Mouse (Mus musculus) testis, adult 2 months (tissue): ENCODE data around the gene Tmem230. TPM values are rescaled to one million over a fixed set of nuclear protein-coding genes. Genes with fewer than 3 reads are reported as not detected.
"Not testable (repeated sequence)": the region's sequence is repeated elsewhere in the genome, so short reads cannot be mapped to it uniquely, and the experiment has no call there.

Source experiments
- H3K27ac ChIP-seq: fragments of 200-500 bp; 2 replicates; pipeline ENCODE4 v1.5.1; 2012; ENCODE audit warnings: low read depth, low read length; ENCODE audit not compliant: control insufficient read depth, insufficient read depth
- H3K27me3 ChIP-seq: fragments of 200-500 bp; 2 replicates; pipeline ENCODE4 v1.6.1; 2012; ENCODE audit warnings: mild to moderate bottlenecking, low read length, moderate library complexity; ENCODE audit not compliant: control insufficient read depth, insufficient read depth
- H3K36me3 ChIP-seq: fragments of 200-500 bp; 2 replicates; pipeline ENCODE4 v1.6.1; 2012; ENCODE audit warnings: mild to moderate bottlenecking, low read length; ENCODE audit not compliant: control insufficient read depth, insufficient read depth
- H3K4me1 ChIP-seq: fragments of 200-500 bp; 2 replicates; pipeline ENCODE4 v1.6.1; 2012; ENCODE audit warnings: low read length; ENCODE audit not compliant: control insufficient read depth, insufficient read depth
- H3K4me3 ChIP-seq: fragments of 200-500 bp; 2 replicates; pipeline ENCODE4 v1.5.1; 2012; ENCODE audit warnings: low read depth, mild to moderate bottlenecking, low read length, moderate library complexity, mixed read lengths; ENCODE audit not compliant: control insufficient read depth
- CTCF ChIP-seq: fragments of 200-500 bp; IDR thresholded peaks from 2 replicates; pipeline ENCODE4 v1.5.1; 2012; ENCODE audit warnings: low read depth, mild to moderate bottlenecking, inconsistent platforms, low read length, moderate library complexity; ENCODE audit not compliant: control insufficient read depth, insufficient read depth, insufficient replicate concordance
- POLR2A ChIP-seq: fragments of 200-500 bp; IDR thresholded peaks from 2 replicates; pipeline ENCODE4 v1.6.1; 2012; ENCODE audit warnings: low read depth, mild to moderate bottlenecking, inconsistent platforms, low read length, moderate library complexity; ENCODE audit not compliant: control insufficient read depth
- polyA plus RNA-seq: library from polyadenylated mRNA; depleted of rRNA; stranded (reverse); fragments of >200 nt; gene quantifications from 2 replicates; pipeline ENCODE4 v1.2.3, GENCODE M21; 2012

Tmem230 gene
- polyA plus RNA-seq, 1 experiment: 139 TPM

GRCm38 (mm10) chr2:132257350-132258068 is 9.9 kb upstream of the Tmem230 start:
- Histone ChIP-seq H3K27me3 (no peaks in the 10 kb centered on the region), H3K36me3 (no peaks in the 10 kb centered on the region), H3K4me3 (no peak overlapping the region), H3K4me1 (no peaks in the 10 kb centered on the region), H3K27ac (no peak overlapping the region)
- no peak for TF ChIP-seq CTCF
- no peak for TF ChIP-seq POLR2A

GRCm38 (mm10) chr2:132253603-132254002 is 6.0 kb upstream of the Tmem230 start:
- no peaks in the 10 kb centered on the region for H3K27me3 ChIP-seq
- no peaks in the 10 kb centered on the region for H3K4me1 ChIP-seq
- peak overlapping the region; percentile 81 for H3K4me3 ChIP-seq
- peak overlapping the region; percentile 73 for H3K27ac ChIP-seq
- TF ChIP-seq POLR2A (no peak), CTCF (no peak)
- peaks cover 2% of the 10 kb centered on the region; the same call in 1 of the 2 replicates for H3K36me3 ChIP-seq

GRCm38 (mm10) chr2:132252542-132253528 is 5.2 kb upstream of the Tmem230 start, which contains the start of gene Pcna:
Pcna (minus strand) TSS chr2:132253314.
- Histone ChIP-seq H3K4me3 (peak within 1 kb of the TSS; percentile 81), H3K36me3 (peaks cover 2% of the 10 kb centered on the region; the same call in 1 of the 2 replicates), H3K4me1 (peaks cover 2% of the 10 kb centered on the region; the same call in 1 of the 2 replicates), H3K27ac (peak within 1 kb of the TSS; percentile 73), H3K27me3 (no peaks in the 10 kb centered on the region)
- TF ChIP-seq POLR2A (peak; percentile 94), CTCF (no peak)

- H3K4me1 ChIP-seq: peaks cover 3% of the 10 kb centered on the region; the same call in 1 of the 2 replicates
- no peak for TF ChIP-seq POLR2A
- TF ChIP-seq CTCF: no peak
- no peaks in the 10 kb centered on the region for H3K27me3 ChIP-seq
- H3K36me3 ChIP-seq: peaks cover 2% of the 10 kb centered on the region; the same call in 1 of the 2 replicates
- no peak overlapping the region for H3K27ac ChIP-seq
- peak overlapping the region; percentile 81; the same call in 1 of the 2 replicates for H3K4me3 ChIP-seq
Observed at GRCm38 (mm10) chr2:132251911-132252310, 4.3 kb upstream of the Tmem230 start.

- Histone ChIP-seq H3K36me3 (peaks cover 1% of the 10 kb centered on the region), H3K4me3 (no peak overlapping the region), H3K27me3 (no peaks in the 10 kb centered on the region), H3K27ac (no peak overlapping the region), H3K4me1 (peaks cover 4% of the 10 kb centered on the region; the same call in 1 of the 2 replicates)
- no peak for TF ChIP-seq CTCF
Observed at GRCm38 (mm10) chr2:132243370-132243769, 4.2 kb downstream of the Tmem230 start.

GRCm38 (mm10) chr2:132240457-132240856 is 7.2 kb downstream of the Tmem230 start:
- H3K27ac ChIP-seq, H3K36me3 ChIP-seq, H3K4me3 ChIP-seq, H3K27me3 ChIP-seq, H3K4me1 ChIP-seq: not testable (repeated sequence)

GRCm38 (mm10) chr2:132239434-132239833 is 8.2 kb downstream of the Tmem230 start:
- not testable (repeated sequence) for H3K27me3 ChIP-seq, H3K4me3 ChIP-seq, H3K36me3 ChIP-seq, H3K4me1 ChIP-seq, H3K27ac ChIP-seq
